Mouse (Mus musculus) cerebellum, postnatal 36 days (tissue): ENCODE data around the gene Lhx1.
A peak's percentile ranks its signal among the peaks of the same experiment; 100 is the strongest.

ENCODE experiments used
- DNase-seq, 2 experiments: peaks; one replicate each; pipeline ENCODE4 v3.0.0; 2021 to 2022; ENCODE audit warnings: mixed read lengths in 2 of 2

Gene Lhx1

GRCm38 (mm10) chr11:84525421-84526274 is at the start of gene Lhx1:
Gene Lhx1 (minus strand): TSS chr11:84525535.
- peak; percentile 93 to 95 for DNase-seq

DNA sequence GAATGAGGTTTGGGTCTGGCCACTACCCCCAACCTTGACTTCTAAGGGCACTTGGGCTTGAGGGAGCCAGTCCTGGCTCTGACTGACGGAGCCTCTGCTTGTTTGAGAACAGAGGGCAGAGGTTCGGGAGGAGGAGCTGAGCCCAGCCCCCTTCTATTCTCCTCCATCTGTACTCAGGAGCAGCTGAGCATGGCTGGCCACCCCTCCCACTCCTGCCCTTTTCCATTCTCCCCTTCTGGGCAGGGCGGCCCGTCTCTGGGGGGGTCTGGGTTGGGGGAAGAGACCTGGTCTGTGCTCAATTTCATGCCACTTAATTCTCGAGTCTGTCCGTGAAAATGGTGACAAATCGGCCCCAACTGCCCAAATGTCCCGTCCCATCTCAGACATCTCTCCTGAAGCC is 49.5 kb upstream of the Lhx1 start:
- no peak for DNase-seq

- no peak for DNase-seq
Measured at GRCm38 (mm10) chr11:84573637-84574036, 48.3 kb upstream of the Lhx1 start.

- no peak for DNase-seq
Measured at GRCm38 (mm10) chr11:84570812-84571211, 45.5 kb upstream of the Lhx1 start.

DNA sequence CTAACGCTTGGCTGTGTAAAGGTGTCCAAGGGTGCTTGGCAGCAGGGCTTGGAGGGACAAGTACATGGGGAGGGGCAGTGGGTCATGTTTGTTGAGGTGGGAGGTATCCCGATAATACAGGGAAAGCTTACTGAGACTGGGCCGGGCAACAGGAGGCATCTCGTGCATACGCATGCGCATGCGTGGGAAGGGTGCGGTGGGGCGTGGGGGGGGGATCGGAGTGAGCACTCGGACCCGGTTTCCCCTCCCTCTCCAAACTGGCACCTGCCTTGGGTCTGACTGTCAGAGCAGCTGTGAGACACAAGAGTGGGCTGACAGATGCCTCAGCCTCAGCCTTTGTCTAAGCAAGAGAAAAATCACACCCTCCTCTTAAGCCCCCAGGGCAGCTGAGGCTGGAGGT is 45.1 kb upstream of the Lhx1 start:
- peak; percentile 39 to 49 for DNase-seq

GRCm38 (mm10) chr11:84569052-84569751 is 43.9 kb upstream of the Lhx1 start:
- DNase-seq = no peak

- no peak for DNase-seq
Measured at GRCm38 (mm10) chr11:84568482-84568881, 43.1 kb upstream of the Lhx1 start.

GRCm38 (mm10) chr11:84566691-84567090 is 41.4 kb upstream of the Lhx1 start:
- peak; percentile 39 to 54 for DNase-seq

- DNase-seq = no peak
Measured at GRCm38 (mm10) chr11:84565224-84565623, 39.9 kb upstream of the Lhx1 start.

DNA sequence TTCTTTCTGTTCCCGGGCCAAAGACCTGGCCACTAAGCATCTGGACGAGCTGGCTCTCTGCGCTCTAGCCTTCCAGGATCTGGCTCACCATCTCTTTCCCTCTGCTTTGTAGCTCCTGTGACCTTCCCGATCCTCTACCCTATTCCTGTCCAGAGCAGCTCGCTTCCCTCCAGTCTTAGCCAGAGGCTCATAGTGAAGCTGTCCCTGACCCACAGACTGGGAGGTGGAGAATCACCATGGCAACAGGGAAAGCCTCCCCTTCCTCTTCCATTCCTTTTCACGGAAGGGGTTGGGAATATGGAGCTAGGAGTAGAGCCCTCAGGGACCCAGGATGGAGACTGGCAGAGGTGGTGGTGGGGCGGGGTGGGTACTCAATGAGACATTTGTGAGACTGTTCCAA is 38.0 kb upstream of the Lhx1 start:
- DNase-seq = no peak

DNA sequence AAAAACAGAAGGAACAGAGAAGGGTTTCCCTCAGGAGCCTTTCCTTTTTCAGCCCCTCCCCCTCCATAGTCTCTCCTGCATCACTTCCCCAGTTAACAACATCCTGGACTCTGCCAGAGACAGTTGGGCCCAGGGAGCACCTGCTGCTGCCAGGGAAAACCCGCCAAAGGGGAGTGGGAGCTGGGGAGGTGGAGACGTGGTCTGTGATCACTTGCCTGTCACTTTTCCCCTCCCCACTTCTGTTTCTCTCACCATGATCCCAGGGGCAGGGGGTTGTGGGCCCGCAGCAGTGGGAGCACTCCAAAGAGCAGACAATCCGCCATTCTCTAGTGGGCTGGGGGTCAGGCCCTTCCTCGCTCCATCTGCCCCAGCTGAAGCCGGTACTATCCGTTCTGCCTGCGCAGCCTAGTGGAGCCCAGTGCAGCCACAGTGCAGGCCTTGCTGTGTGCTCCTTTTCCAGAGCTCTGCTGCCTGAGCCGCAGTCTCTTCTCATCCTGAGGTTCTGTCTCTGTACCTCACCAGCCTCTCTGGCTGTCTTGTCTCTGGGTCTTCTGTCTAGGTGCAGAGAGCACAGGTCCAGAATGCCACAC is 37.5 kb upstream of the Lhx1 start:
- DNase-seq = no peak

DNA sequence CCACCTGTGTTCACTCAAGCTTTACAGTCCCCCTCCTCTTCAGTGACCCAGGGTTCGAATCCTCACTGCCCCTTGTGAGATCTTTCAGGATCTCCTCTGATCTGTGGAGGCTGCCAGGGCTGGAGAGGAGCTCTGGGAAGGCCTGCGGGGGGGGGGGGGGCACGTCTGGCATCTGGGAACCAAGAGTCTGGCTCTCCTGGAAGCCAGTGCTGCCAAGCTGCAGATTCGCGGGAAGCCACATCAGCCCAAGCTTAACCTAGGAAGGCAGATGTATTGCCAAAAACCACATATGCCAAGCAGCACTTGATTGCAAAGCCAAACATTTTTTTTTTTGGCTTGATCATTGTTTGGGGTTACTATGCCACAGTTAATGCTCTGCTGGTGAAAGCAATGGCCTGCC is 36.2 kb upstream of the Lhx1 start:
- no peak for DNase-seq

DNA sequence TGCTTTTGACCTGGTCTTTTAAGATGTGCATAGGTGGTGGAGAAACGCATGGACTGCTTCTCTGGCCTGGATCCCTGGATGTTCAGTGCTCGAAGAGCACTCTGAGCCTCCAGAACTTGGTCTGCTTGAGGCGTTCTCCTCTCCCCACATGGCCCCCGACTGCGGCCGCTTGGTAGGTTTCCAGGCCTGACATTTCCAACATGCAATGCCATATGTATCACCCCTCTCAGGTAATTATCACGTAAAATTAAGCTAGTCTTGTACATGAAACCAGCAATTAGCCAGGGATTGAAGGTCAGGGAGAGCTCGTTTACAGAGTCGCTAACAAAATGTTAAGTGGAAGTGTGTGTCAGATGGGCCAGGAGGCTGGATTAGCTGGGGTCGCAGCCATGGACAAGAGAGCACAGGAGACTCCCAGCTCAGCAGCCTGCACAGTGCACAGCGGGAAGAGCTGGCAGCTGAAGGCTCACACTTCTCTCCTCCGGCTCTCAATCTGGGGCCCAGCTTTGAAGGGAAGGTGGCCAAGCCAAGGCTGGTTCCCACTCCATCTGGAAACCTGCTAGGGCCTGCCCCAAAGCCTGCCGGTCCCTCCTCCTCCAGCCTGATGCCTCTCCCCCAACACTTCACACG is 28.6 kb upstream of the Lhx1 start:
- peak; percentile 63 to 71 for DNase-seq

DNA sequence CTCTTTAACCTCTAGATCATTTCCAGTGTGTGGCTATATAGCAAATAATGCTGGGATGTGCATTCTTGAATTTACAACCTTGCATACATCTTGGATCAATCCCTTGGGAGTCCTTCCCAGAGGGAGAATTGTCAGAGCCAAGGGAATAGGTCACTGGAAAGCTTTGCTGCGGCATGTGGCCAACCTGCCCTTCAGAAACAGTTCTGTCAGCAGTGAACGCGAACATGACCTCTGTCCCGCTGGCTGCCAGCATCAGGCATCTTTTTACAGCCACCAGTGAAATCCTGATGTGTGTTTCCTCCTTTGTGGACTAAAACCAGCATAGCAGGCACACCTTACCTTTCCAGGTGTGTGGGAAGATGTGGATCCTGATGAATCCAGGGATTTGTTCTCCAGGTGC is 26.0 kb upstream of the Lhx1 start:
- DNase-seq = no peak

DNA sequence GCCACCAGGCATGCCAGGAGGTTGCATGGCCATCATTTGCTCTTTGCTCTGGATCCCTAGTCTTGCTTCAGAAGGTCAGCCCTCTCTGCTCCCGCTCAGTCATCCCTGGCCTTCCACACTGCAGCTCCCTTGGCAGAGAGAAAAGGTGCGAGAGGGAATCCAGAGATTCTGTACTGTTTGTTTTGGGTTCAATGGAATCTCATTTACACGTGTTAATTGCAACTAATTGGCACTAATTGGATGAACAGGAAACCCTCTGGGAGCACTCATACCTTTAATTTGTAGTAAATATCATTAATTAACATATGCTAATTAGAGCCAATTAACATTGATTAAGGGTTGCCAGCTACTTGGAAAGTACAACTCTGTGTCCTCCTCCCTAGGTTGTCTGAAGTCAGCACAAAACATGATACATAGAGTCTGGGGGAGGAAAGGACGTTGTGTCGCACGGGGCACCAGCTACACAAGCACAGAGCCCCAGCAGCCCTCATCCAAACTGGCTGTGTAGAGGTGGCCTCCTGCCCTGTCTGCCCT is 24.0 kb upstream of the Lhx1 start:
- DNase-seq = no peak

GRCm38 (mm10) chr11:84548293-84548692 is 23.0 kb upstream of the Lhx1 start:
- DNase-seq = no peak

- no peak for DNase-seq
Measured at GRCm38 (mm10) chr11:84539981-84540380, 14.6 kb upstream of the Lhx1 start.

- peak in 1 of 2 experiments; percentile 41 for DNase-seq
Measured at GRCm38 (mm10) chr11:84529797-84530703, 4.7 kb upstream of the Lhx1 start.

DNA sequence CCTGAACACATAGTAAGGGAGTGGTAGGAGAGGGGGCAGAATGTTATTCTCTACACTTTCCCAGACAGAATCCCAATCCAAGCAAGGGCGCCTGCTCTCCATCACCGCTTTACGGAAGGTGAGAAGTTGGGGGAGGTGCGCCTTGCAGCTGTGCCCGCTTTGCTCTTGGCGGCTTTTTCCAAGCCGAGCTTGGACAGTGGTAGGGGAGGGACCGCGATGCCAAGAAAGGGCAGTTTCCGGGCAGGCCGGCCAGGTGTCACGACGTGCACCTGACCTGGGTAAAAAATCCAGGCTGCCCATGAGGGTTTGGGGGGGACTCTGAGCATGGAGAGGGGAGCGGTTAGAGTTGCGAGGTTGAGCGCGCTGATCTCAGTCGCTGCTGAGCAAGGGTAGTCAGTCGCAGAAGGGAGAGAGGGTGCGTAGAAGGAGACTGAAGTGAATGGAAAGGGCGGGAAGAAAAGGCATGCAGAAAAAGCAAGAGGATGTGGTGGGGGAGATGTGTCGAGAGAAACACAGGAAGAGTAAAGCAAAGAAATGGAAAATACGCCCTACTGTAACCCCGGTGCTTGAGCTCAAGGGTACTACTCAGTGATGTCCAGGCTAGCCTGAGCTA is 3.9 kb upstream of the Lhx1 start:
- DNase-seq = peak; percentile 32 to 47

- peak in 1 of 2 experiments; percentile 35 for DNase-seq
Measured at GRCm38 (mm10) chr11:84526976-84527860, 1.9 kb upstream of the Lhx1 start.
